Mouse (Mus musculus) liver, adult 2 months (tissue): ENCODE results near the gene Gm12355.

Experiments
- CTCF ChIP-seq: fragments of 200-500 bp; IDR thresholded peaks from 2 replicates; pipeline ENCODE4 v1.5.1; 2011; ENCODE audit warnings: low read depth, low read length, control low read depth
- POLR2A ChIP-seq: fragments of 200-500 bp; IDR thresholded peaks from 2 replicates; pipeline ENCODE4 v1.6.1; 2011; ENCODE audit warnings: low read length, control low read depth; ENCODE audit not compliant: insufficient read depth; ENCODE audit errors: extremely low read depth

- no peak for TF ChIP-seq CTCF
- TF ChIP-seq POLR2A: no peak
These were observed 20.5 kb upstream of the Gm12355 start for GRCm38 (mm10) chr11:98645946-98646345.
